Mouse (Mus musculus): Measurements from ENCODE around the gene Macrod2.
A peak's percentile ranks its signal among the peaks of the same experiment; 100 is the strongest.

Gene Macrod2

GRCm38 (mm10) chr2:140395179-140395578 is at the start of gene Macrod2:
Gene Macrod2, plus strand, starts transcription at chr2:140395309.
- DNase-seq (ENCODE audit: low spot score in 2 of 2), result peak; percentile 97

GRCm38 (mm10) chr2:140359905-140360304 is 35.2 kb upstream of the Macrod2 start:
- DNase-seq (ENCODE audit: low spot score in 2 of 2), result no peak

GRCm38 (mm10) chr2:140364804-140365203 is 30.3 kb upstream of the Macrod2 start:
- no peak for DNase-seq (ENCODE audit: low spot score in 2 of 2)

- no peak for DNase-seq (ENCODE audit: low spot score in 2 of 2)
Observed at GRCm38 (mm10) chr2:140389525-140389924, 5.6 kb upstream of the Macrod2 start, which contains the start of gene Sel1l2. Gene Sel1l2, minus strand, starts transcription at chr2:140389706.

GRCm38 (mm10) chr2:140395744-140396231 is 679 bp downstream of the Macrod2 start:
- DNase-seq (ENCODE audit: low spot score in 2 of 2), result peak; percentile 3 to 16

GRCm38 (mm10) chr2:140425844-140426243 is 30.7 kb downstream of the Macrod2 start:
- no peak for DNase-seq (ENCODE audit: low spot score in 2 of 2)

GRCm38 (mm10) chr2:140427283-140427682 is 32.2 kb downstream of the Macrod2 start:
- no peak for DNase-seq (ENCODE audit: low spot score in 2 of 2)

- DNase-seq (ENCODE audit: low spot score in 2 of 2), result no peak
Observed at GRCm38 (mm10) chr2:140439081-140439480, 44.0 kb downstream of the Macrod2 start.

- no peak for DNase-seq (ENCODE audit: low spot score in 2 of 2)
Observed at GRCm38 (mm10) chr2:140448636-140449035, 53.5 kb downstream of the Macrod2 start.

- DNase-seq (ENCODE audit: low spot score in 2 of 2), result no peak
Observed at GRCm38 (mm10) chr2:140475770-140476169, 80.7 kb downstream of the Macrod2 start.

- no peak for DNase-seq (ENCODE audit: low spot score in 2 of 2)
Observed at GRCm38 (mm10) chr2:140476891-140477290, 81.8 kb downstream of the Macrod2 start.

- DNase-seq (ENCODE audit: low spot score in 2 of 2), result no peak
Observed at GRCm38 (mm10) chr2:140482604-140483003, 87.5 kb downstream of the Macrod2 start.

- DNase-seq (ENCODE audit: low spot score in 2 of 2), result peak; percentile 44 to 56
Observed at GRCm38 (mm10) chr2:140497688-140498087, 102.6 kb downstream of the Macrod2 start.

- peak; percentile 30 to 42 for DNase-seq (ENCODE audit: low spot score in 2 of 2)
Observed at GRCm38 (mm10) chr2:140500951-140501350, 105.8 kb downstream of the Macrod2 start.

GRCm38 (mm10) chr2:140521472-140521871 is 126.4 kb downstream of the Macrod2 start:
- DNase-seq (ENCODE audit: low spot score in 2 of 2), result no peak

GRCm38 (mm10) chr2:140530214-140530613 is 135.1 kb downstream of the Macrod2 start:
- peak in 1 of 2 experiments; percentile 10 for DNase-seq (ENCODE audit: low spot score in 2 of 2)

GRCm38 (mm10) chr2:140532024-140532423 is 136.9 kb downstream of the Macrod2 start:
- DNase-seq (ENCODE audit: low spot score in 2 of 2), result no peak

- no peak for DNase-seq (ENCODE audit: low spot score in 2 of 2)
Observed at GRCm38 (mm10) chr2:140532859-140533519, 137.9 kb downstream of the Macrod2 start.

GRCm38 (mm10) chr2:140533621-140534020 is 138.5 kb downstream of the Macrod2 start:
- no peak for DNase-seq (ENCODE audit: low spot score in 2 of 2)

- peak in 1 of 2 experiments; percentile 11 for DNase-seq (ENCODE audit: low spot score in 2 of 2)
Observed at GRCm38 (mm10) chr2:140534583-140534982, 139.5 kb downstream of the Macrod2 start.

GRCm38 (mm10) chr2:140535832-140536571 is 140.9 kb downstream of the Macrod2 start:
- DNase-seq (ENCODE audit: low spot score in 2 of 2), result no peak

GRCm38 (mm10) chr2:140549286-140549685 is 154.2 kb downstream of the Macrod2 start:
- DNase-seq (ENCODE audit: low spot score in 2 of 2), result no peak

- DNase-seq (ENCODE audit: low spot score in 2 of 2), result no peak
Observed at GRCm38 (mm10) chr2:140561426-140561825, 166.3 kb downstream of the Macrod2 start.

Measured in right cerebral cortex, postnatal 36 days (tissue).